Mouse (Mus musculus): ENCODE results near the gene Inhbb.
A peak's percentile ranks its signal among the peaks of the same experiment; 100 is the strongest.

Gene Inhbb

DNA sequence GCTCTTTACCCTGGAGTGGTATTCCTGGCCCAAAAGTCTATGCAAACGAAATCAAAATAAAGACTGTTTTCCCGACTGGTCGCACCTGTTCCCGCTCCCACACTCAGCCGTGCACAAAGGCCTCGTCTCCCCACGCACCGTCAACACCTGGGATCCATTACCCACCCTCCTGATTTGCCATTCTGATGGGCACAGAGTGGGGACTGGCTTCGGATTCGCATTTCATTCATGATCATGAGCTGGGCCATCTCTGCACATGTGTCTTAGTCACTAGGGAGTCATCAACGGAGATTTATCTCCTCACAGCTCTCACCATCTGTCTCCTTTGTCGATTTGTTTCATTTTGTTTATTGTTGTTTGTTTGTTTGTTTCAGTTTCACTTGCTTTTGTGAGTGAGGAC is 54.5 kb downstream of the Inhbb start:
- DNase-seq, result peak; percentile 66

DNA sequence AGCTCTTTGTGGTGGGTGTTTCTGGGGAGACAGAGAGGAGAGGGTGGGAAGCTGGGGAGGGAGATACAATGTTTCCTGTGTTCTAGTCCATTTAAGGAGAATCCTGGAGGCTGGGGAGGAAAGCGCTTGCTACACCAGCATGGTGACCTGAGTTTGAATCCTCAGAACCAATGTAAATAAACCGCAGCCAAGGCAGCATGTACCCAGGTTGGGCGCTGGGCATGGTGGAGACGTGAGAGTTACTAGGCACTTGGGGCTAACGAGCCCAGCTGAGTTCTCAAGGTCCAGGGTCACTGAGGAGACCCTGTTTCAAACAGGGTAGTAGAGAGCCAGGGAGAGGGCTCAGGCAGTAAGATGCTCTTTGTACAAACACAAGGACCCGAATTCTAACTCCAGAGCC is 55.7 kb downstream of the Inhbb start:
- peak; percentile 56 for DNase-seq
